Comparison of ENCODE assay signal across 8 mouse cellular contexts in the genomic region with DNA sequence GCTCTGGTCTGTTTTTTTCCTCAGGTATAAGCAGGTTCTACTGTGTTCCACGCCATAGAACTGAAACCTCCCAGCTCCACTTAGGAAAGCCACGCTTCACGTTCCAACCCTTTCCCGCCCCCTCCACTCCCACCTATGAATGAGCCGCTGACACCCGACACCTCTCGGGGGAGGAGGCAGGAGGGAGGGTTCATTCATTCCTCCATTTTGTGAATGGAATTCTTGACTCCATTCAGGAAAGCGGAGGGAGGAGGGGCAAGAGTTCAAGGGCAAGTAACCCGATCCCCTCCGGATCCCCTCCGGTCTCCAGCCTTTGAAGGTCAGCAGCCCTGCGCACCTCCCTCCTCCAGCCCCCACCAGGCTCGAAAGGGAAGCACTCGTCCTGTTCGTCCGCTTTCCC. TPM values are rescaled to one million over a fixed set of nuclear protein-coding genes. Genes with fewer than 3 reads are reported as not detected.
A peak's percentile ranks its signal among the peaks of the same experiment; 100 is the strongest.
DNase-seq lines count a peak whose midpoint lies in the region; ATAC-seq and TF ChIP-seq lines count a peak whose summit lies in the region.

No protein-coding gene starts in this region.

- no peaks in the 10 kb centered on the region for H3K9me3 ChIP-seq in lung, embryonic 16.5 days (ENCODE audit: control insufficient read depth, low read length)
- no peaks in the 10 kb centered on the region for H3K9me3 ChIP-seq in stomach, embryonic 14.5 days (ENCODE audit: control insufficient read depth, low read depth, low read length)

- 0 out of 2 replicates have a peak overlapping the region, but pooled peaks have one; percentile 2 for H3K4me3 ChIP-seq in cortical plate, adult 2 months (ENCODE audit: insufficient read depth, low read length)
- peak overlapping the region; percentile 32 for H3K4me3 ChIP-seq in lung, embryonic 16.5 days (ENCODE audit: low read length)
- H3K4me3 ChIP-seq in stomach, embryonic 14.5 days (ENCODE audit: low read depth, low read length): peak overlapping the region; percentile 18

- TF ChIP-seq POLR2A in cortical plate, adult 2 months (IDR thresholded peaks at IDR 0.05; ENCODE audit: extremely low read depth, insufficient read depth, low read length): no peak

- peak overlapping the region; percentile 49 for H3K4me2 ChIP-seq in lung, embryonic 16.5 days (ENCODE audit: low read depth, low read length)
- H3K4me2 ChIP-seq in stomach, embryonic 14.5 days (replicated peaks; ENCODE audit: low read depth, low read length): peak overlapping the region; percentile 46

- WGBS in lung, embryonic 16.5 days: 3% methylated on average over 16 of the region's 16 CpGs
- under 1% methylated on average over 16 of the region's 16 CpGs for WGBS in stomach, embryonic 14.5 days

- ATAC-seq in lung, embryonic 16.5 days (ENCODE audit: low read depth): peak; percentile 88
- ATAC-seq in stomach, embryonic 14.5 days (ENCODE audit: insufficient number of reproducible peaks, insufficient read depth, low FRiP score, low read depth): peak; percentile 85
- ATAC-seq in megakaryocyte-erythroid progenitor cell, adult 5-6 weeks (replicated peaks; ENCODE audit: low FRiP score, low TSS enrichment, poor library complexity, severe bottlenecking): no peak

- no peak overlapping the region for H3K27ac ChIP-seq in cortical plate, adult 2 months (ENCODE audit: insufficient read depth, low read length)
- no peak overlapping the region for H3K27ac ChIP-seq in lung, embryonic 16.5 days (ENCODE audit: low read length)
- no peak overlapping the region for H3K27ac ChIP-seq in stomach, embryonic 14.5 days (ENCODE audit: low read length)

- no peak for TF ChIP-seq CTCF in cortical plate, adult 2 months (IDR thresholded peaks at IDR 0.05; ENCODE audit: extremely low read depth, insufficient read depth, low read length)

- H3K27me3 ChIP-seq in lung, embryonic 16.5 days (ENCODE audit: control insufficient read depth, insufficient read depth, low read depth, low read length): peaks cover 4% of the 10 kb centered on the region; the same call in 1 of the 2 replicates
- no peaks in the 10 kb centered on the region for H3K27me3 ChIP-seq in stomach, embryonic 14.5 days (ENCODE audit: control insufficient read depth, insufficient read depth, low read length)

- peak overlapping the region; percentile 8; the same call in 1 of the 2 replicates for H3K9ac ChIP-seq in lung, embryonic 16.5 days (ENCODE audit: low read length)
- H3K9ac ChIP-seq in stomach, embryonic 14.5 days (replicated peaks; ENCODE audit: low read depth, low read length): no peak overlapping the region

- DNase-seq in MN1 (ENCODE audit: low spot score): peak; percentile 75
- DNase-seq in heart, adult 8-10 months (ENCODE audit: low spot score): peak; percentile 39
- DNase-seq in kidney, adult 9 months: peak; percentile 70
- DNase-seq in frontal cortex, postnatal 14 days (ENCODE audit: low spot score in 2 of 2): no peak

- H3K36me3 ChIP-seq in lung, embryonic 16.5 days (ENCODE audit: control insufficient read depth, insufficient read depth, low read length): peaks cover 8% of the 10 kb centered on the region; the same call in 1 of the 2 replicates
- H3K36me3 ChIP-seq in stomach, embryonic 14.5 days (ENCODE audit: control insufficient read depth, insufficient read depth, low read length): peaks cover 4% of the 10 kb centered on the region

- H3K4me1 ChIP-seq in cortical plate, adult 2 months (ENCODE audit: control insufficient read depth, insufficient read depth, low read length): no peaks in the 10 kb centered on the region
- peaks cover 7% of the 10 kb centered on the region for H3K4me1 ChIP-seq in lung, embryonic 16.5 days (replicated peaks; ENCODE audit: control insufficient read depth, insufficient read depth, low read length)
- H3K4me1 ChIP-seq in stomach, embryonic 14.5 days (ENCODE audit: control insufficient read depth, insufficient read depth, low read length): peaks cover 11% of the 10 kb centered on the region; the same call in 1 of the 2 replicates

RNA-seq across cellular contexts. Expression of gene Etv4, which starts 12.7 kb away (rescaled TPM):
- polyA plus RNA-seq in cortical plate, adult 2 months (2012; rRNA removed): 19.7 and 20.6 TPM in 2 replicates
- total RNA-seq in heart, adult 8-10 months (2022): under 1 TPM in 2 of 4 experiments, not detected in 2; 0.68 to 0.86 TPM
- polyA plus RNA-seq in lung, embryonic 16.5 days (2015; fragmentation: Nextera tagmentation; extraction: Ambion mirVana): 10.3 and 13.4 TPM in 2 replicates
- 8.7 and 9.1 TPM in 2 replicates for polyA plus RNA-seq in stomach, embryonic 14.5 days (2014; fragmentation: Nextera tagmentation; extraction: Ambion mirVana)
- total RNA-seq in megakaryocyte-erythroid progenitor cell, adult 5-6 weeks (2014; fragmentation: Nextera tagmentation): not detected in 2 replicates
- total RNA-seq in megakaryocyte-erythroid progenitor cell, adult 5-6 weeks (2017): not detected in 2 replicates

RNA-seq across cellular contexts. Expression of gene Dhx8, which starts 39.7 kb away (rescaled TPM):
- 23.0 TPM in 2 replicates for polyA plus RNA-seq in cortical plate, adult 2 months (2012; rRNA removed)
- 10 to 100 TPM; 13.6 to 15.8 (median 14.6) TPM for total RNA-seq in heart, adult 8-10 months (2022)
- 26.2 and 32.1 TPM in 2 replicates for polyA plus RNA-seq in lung, embryonic 16.5 days (2015; fragmentation: Nextera tagmentation; extraction: Ambion mirVana)
- polyA plus RNA-seq in stomach, embryonic 14.5 days (2014; fragmentation: Nextera tagmentation; extraction: Ambion mirVana): 32.5 and 35.3 TPM in 2 replicates
- 31.5 and 41.1 TPM in 2 replicates for total RNA-seq in megakaryocyte-erythroid progenitor cell, adult 5-6 weeks (2014; fragmentation: Nextera tagmentation)
- total RNA-seq in megakaryocyte-erythroid progenitor cell, adult 5-6 weeks (2017): 26.8 and 49.1 TPM in 2 replicates

Comparison
In these comparisons a context has a peak if more than half of its experiments do, and no peak if none do; other contexts are left out.
1. DNase-seq: peak in MN1 (single experiment), heart, adult 8-10 months (single experiment) and kidney, adult 9 months (single experiment); none in frontal cortex, postnatal 14 days (0 of 2).
2. Peak in every context shown above with its lines, with median percentiles within 50 percentile points of each other: H3K4me3 ChIP-seq.